Mouse (Mus musculus): Measurements from ENCODE around the gene Mea1. TPM values are rescaled to one million over a fixed set of nuclear protein-coding genes. Genes with fewer than 3 reads are reported as not detected.

Mea1 gene
- total RNA-seq, 2 experiments from 2014 or later, result 117 to 123 TPM

GRCm38 (mm10) chr17:46661981-46662380 is 16.6 kb upstream of the Mea1 start:
- intact Hi-C loops (cut with DNase I), result no loop called here
- no peak for DNase-seq (ENCODE audit: low spot score in 2 of 2)

- DNase-seq (ENCODE audit: low spot score in 2 of 2), result no peak
- intact Hi-C loops (cut with DNase I), result no loop called here
Measured at GRCm38 (mm10) chr17:46662730-46663129, 15.9 kb upstream of the Mea1 start.

GRCm38 (mm10) chr17:46667712-46668111 is 10.9 kb upstream of the Mea1 start:
- DNase-seq (ENCODE audit: low spot score in 2 of 2), result no peak
- intact Hi-C loops (cut with DNase I), result no loop called here

GRCm38 (mm10) chr17:46669911-46670310 is 8.7 kb upstream of the Mea1 start:
- DNase-seq (ENCODE audit: low spot score in 2 of 2), result no peak
- intact Hi-C loops (cut with DNase I), result no loop called here

- DNase-seq (ENCODE audit: low spot score in 2 of 2), result peak; percentile 88 to 95
- intact Hi-C loops (cut with DNase I), result no loop called here
Measured at GRCm38 (mm10) chr17:46673850-46674529, 4.6 kb upstream of the Mea1 start, which contains the start of gene Rrp36. Rrp36 (minus strand) TSS chr17:46674352.

- no peak for DNase-seq (ENCODE audit: low spot score in 2 of 2)
- intact Hi-C loops (cut with DNase I), result no loop called here
Measured at GRCm38 (mm10) chr17:46674530-46675283, 3.9 kb upstream of the Mea1 start.

- intact Hi-C loops (cut with DNase I), result no loop called here
Measured at GRCm38 (mm10) chr17:46678911-46679310, 318 bp downstream of the Mea1 start.

GRCm38 (mm10) chr17:46679843-46680759 is 1.5 kb downstream of the Mea1 start:
- intact Hi-C loops (cut with DNase I), result loop anchor here (2.0 kb wide), 1 partner anchor 25 kb away; the partner anchor contains the start of gene Ppp2r5d
- DNase-seq (ENCODE audit: low spot score in 2 of 2), result peak in 1 of 2 experiments; percentile 37

More at GRCm38 (mm10) chr17:46678911-46679310, 318 bp downstream of the Mea1 start:
- no peak for DNase-seq (ENCODE audit: low spot score in 2 of 2)

- DNase-seq (ENCODE audit: low spot score in 2 of 2), result peak; percentile 94 to 99
- intact Hi-C loops (cut with DNase I), result loop anchor here (2.0 kb wide), 1 partner anchor 24 kb away; the partner anchor contains the start of gene Ppp2r5d
Measured at GRCm38 (mm10) chr17:46680760-46681373, 2.3 kb downstream of the Mea1 start, which contains the start of gene Klhdc3. Klhdc3 (minus strand) TSS chr17:46680914.

GRCm38 (mm10) chr17:46681466-46682118 is 3.0 kb downstream of the Mea1 start:
- intact Hi-C loops (cut with DNase I), result loop anchor here (2.0 kb wide), 1 partner anchor 23 kb away; the partner anchor contains the start of gene Ppp2r5d
- peak in 1 of 2 experiments; percentile 13 for DNase-seq (ENCODE audit: low spot score in 2 of 2)

GRCm38 (mm10) chr17:46682654-46683389 is 4.2 kb downstream of the Mea1 start:
- intact Hi-C loops (cut with DNase I), result no loop called here
- peak in 1 of 2 experiments; percentile 14 for DNase-seq (ENCODE audit: low spot score in 2 of 2)

- no peak for DNase-seq (ENCODE audit: low spot score in 2 of 2)
- intact Hi-C loops (cut with DNase I), result no loop called here
Measured at GRCm38 (mm10) chr17:46685913-46686312, 7.3 kb downstream of the Mea1 start.

- intact Hi-C loops (cut with DNase I), result no loop called here
- no peak for DNase-seq (ENCODE audit: low spot score in 2 of 2)
Measured at GRCm38 (mm10) chr17:46690665-46691064, 12.1 kb downstream of the Mea1 start.

GRCm38 (mm10) chr17:46691390-46691789 is 12.8 kb downstream of the Mea1 start:
- no peak for DNase-seq (ENCODE audit: low spot score in 2 of 2)
- intact Hi-C loops (cut with DNase I), result no loop called here

- no peak for DNase-seq (ENCODE audit: low spot score in 2 of 2)
- intact Hi-C loops (cut with DNase I), result no loop called here
Measured at GRCm38 (mm10) chr17:46694517-46695063, 16.0 kb downstream of the Mea1 start.

- DNase-seq (ENCODE audit: low spot score in 2 of 2), result no peak
- intact Hi-C loops (cut with DNase I), result no loop called here
Measured at GRCm38 (mm10) chr17:46698515-46698914, 19.9 kb downstream of the Mea1 start.

GRCm38 (mm10) chr17:46699245-46699644 is 20.7 kb downstream of the Mea1 start:
- intact Hi-C loops (cut with DNase I), result no loop called here
- no peak for DNase-seq (ENCODE audit: low spot score in 2 of 2)

- intact Hi-C loops (cut with DNase I), result no loop called here
- no peak for DNase-seq (ENCODE audit: low spot score in 2 of 2)
Measured at GRCm38 (mm10) chr17:46699912-46700311, 21.3 kb downstream of the Mea1 start.

All from left cerebral cortex, postnatal 25 days (tissue).